Mouse (Mus musculus) right cerebral cortex, postnatal 10 days (tissue): ENCODE data around the gene Bcat2.
A peak's percentile ranks its signal among the peaks of the same experiment; 100 is the strongest.

Experiments
- DNase-seq, 2 experiments: peaks; one replicate each; pipeline ENCODE4 v3.0.0; 2021; ENCODE audit warnings: low spot score in 2 of 2

Gene Bcat2

DNA sequence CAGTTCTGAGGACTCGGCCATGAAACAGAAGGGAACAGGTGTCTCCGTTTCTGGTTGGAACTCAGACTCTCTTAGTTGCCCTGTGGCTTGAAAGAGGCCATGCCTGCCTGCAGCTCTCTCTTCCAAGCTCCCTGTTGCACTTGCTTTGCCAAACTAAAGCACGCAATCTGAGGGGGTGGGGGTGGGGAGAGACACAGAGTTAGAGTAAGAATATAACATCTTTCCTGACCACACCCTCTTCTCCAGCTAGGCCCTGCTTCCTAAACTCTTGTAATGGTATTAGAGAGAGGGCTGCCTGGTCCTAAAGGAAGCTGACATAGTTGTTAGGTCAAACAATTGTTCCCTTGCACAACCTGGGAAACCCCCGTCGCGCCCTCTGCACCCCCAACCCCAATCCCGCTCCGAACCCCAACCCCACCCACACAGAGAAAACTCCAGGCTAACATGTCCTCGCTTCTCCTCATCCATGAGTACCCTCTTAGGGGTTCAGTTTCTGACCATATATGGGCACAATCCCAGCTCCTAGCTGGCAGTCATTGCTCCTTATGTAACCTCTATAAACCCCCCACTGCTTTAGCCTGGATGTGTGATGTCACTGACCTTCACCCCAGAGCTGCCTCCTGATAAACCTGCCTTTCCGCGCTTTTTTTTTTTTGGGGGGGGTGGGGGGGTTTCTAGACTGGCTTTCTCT is 19.0 kb upstream of the Bcat2 start:
- DNase-seq, result no peak

DNA sequence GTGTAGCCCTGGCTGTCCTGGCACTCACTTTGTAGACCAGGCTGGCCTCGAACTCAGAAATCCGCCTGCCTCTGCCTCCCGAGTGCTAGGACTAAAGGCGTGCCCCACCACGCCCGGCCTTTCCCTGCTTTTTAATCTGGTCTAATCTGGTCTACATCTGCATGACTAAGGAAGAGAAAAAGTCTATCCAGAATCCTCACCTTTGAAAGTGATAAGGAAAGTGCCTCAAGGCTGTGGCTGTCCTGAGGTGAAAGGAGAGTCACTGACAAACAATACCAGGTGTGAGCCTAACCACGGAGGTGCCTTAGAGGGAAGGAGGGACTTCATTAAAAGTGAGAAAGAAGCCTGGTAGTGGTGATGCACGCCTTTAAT is 18.5 kb upstream of the Bcat2 start:
- DNase-seq, result no peak

- DNase-seq, result no peak
Observed at GRCm38 (mm10) chr7:45553519-45553918, 16.4 kb upstream of the Bcat2 start.

DNA sequence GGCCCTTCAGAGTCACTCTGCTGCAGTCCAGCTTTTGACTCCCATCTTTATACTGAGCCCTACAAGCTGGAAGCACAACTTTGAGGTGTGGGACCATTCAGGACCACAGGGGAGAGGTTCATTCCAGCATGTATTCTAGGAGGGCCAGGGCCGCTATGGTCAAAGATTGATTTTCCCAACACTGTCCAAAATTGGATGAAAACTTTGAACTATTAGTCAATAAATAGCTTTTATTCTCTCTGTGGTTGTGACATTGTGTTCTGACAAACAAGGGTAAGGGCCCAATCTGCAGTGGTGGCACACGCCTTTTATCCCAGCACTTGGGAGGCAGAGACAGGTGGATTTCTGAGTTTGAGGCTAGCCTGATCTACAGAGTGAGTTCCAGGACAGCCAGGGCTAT is 16.0 kb upstream of the Bcat2 start:
- no peak for DNase-seq

DNA sequence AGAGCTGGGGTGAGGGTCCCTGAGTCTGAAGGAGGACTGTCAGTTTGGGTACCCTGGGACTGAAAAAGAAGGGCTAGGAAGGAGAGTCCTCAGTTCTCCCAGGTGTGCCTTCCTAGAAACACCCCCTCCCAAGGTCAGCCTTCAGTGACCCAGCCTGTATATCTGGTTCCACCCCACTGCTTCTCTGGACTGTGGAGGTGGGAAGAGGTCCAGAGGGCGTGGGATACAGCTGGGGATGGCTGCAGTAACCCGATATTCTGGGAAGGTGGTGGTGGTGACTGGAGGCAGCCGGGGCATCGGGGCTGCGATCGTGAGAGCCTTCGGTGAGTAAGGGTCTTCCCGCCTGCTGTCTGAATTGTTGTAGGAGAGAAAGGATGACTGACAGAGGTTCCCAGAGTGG is 15.2 kb upstream of the Bcat2 start, which contains the start of gene Hsd17b14:
Gene Hsd17b14, plus strand, starts transcription at position 150 of the 400 bp plus-strand sequence.
- DNase-seq, result no peak

GRCm38 (mm10) chr7:45555787-45556186 is 14.2 kb upstream of the Bcat2 start:
- peak; percentile 67 to 81 for DNase-seq

GRCm38 (mm10) chr7:45558907-45559306 is 11.0 kb upstream of the Bcat2 start:
- DNase-seq, result no peak

GRCm38 (mm10) chr7:45560241-45560640 is 9.7 kb upstream of the Bcat2 start:
- DNase-seq, result no peak

GRCm38 (mm10) chr7:45560843-45561623 is 8.9 kb upstream of the Bcat2 start:
- peak; percentile 81 to 90 for DNase-seq

DNA sequence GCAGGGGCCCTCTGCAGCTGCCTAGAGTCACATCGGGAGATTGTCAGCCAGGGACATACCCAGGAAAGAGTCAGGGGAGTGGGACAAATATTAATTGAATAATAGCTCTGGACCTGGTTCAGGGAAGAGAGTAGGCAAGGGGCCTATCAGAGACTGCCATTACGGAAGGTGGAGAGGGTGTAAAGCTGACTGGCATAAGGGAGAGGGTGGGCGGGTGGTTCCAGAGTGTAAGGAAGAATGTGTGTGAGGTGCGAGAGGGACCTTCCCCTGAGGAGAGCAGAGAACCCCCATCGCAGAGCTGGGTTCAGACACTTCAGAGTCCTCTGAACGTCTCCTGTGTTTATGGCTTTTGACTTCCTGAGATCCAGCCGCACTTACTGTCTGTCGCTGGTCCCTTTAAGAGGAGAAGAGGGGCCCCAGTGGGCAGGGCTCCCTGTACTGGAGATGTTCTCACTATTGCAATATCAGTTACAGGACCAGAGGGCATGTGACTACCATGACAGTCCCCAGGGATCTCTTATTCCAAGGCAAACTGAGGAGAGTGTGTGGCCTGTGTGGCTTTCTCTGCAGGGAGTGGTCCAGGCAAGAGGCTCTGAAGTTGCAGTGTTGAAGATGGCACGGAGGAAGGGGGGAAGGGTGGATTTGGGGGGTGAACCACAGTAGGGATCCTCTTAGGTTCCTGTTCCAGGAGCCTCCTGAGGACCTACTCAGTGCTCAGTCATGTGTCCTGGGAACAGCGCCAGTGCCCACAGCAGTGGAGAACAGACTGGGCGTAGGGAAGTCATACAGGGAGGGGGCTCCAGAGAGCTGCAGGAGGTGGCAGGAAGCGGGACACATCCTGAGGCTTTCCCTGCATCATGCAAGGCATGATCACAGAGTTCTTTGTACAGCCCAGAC is 8.1 kb upstream of the Bcat2 start:
- DNase-seq, result no peak

GRCm38 (mm10) chr7:45564811-45565210 is 5.1 kb upstream of the Bcat2 start:
- DNase-seq, result no peak

- no peak for DNase-seq
Observed at GRCm38 (mm10) chr7:45565446-45565845, 4.5 kb upstream of the Bcat2 start.

DNA sequence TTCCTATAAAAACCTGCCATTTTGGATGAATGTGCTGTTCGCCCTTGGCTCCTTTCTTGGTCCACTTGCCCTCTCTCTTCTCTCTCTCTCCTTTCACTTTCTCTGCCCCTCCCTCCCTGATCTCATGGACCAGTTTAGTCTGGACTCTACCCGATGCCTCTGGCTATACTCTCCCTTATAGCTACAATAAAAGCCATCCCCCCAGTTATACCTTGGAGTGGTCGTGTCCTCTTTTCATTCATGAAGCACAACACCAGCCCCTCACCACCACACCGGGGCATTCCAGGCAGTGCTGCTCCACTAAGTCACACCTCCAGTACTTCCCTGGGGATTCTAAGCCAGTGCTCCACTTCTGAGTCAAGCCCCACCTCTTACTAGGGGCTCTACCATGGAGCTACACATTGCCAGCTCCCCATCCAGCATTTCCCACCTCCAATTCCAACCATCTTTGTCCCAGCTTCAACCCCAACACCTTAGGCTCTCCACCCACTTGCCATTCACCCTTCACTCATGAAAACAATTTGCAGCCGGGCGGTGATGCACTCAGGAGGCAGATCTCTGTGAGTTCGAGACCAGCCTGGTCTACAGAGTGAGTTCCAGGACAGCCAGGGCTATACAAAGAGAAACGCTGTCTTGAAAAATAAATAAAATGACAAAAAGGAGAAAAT is 2.7 kb upstream of the Bcat2 start:
- DNase-seq, result no peak

DNA sequence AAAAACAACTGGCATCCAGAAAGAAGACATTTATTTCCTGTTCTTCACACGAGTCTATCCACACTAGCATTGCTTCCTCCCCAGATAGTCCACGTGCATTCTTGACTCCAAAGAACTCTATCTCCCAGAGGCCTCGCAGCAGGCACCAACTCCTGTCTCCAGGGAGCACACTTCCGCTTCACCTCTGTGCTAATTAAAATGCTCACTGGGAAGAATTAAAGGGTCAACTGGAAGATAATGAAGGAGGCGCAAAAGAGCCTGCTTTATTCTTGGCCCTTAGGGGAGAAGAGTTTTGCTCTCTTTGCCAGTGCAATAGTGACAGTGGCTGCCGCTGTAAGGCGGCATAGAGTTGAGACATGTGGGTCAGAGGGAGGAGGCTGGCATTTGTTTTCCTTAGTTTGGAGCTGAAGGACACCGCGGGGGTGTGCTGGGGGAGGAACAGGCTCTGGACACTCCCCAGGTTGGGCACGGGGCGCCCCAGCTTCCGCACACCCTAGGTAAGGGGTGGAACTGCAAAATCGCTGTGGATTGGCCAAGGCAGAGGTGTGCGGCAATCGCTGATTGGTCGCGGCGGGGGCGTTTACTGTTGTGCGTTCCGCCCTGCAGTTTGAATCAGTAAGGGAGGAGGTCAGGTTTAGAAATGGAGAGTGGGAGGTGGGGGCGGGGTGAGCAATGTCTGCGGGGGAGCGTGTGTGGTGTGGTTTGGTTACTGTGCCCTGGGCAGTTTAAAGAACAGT is 2.0 kb upstream of the Bcat2 start:
- peak; percentile 94 to 95 for DNase-seq

DNA sequence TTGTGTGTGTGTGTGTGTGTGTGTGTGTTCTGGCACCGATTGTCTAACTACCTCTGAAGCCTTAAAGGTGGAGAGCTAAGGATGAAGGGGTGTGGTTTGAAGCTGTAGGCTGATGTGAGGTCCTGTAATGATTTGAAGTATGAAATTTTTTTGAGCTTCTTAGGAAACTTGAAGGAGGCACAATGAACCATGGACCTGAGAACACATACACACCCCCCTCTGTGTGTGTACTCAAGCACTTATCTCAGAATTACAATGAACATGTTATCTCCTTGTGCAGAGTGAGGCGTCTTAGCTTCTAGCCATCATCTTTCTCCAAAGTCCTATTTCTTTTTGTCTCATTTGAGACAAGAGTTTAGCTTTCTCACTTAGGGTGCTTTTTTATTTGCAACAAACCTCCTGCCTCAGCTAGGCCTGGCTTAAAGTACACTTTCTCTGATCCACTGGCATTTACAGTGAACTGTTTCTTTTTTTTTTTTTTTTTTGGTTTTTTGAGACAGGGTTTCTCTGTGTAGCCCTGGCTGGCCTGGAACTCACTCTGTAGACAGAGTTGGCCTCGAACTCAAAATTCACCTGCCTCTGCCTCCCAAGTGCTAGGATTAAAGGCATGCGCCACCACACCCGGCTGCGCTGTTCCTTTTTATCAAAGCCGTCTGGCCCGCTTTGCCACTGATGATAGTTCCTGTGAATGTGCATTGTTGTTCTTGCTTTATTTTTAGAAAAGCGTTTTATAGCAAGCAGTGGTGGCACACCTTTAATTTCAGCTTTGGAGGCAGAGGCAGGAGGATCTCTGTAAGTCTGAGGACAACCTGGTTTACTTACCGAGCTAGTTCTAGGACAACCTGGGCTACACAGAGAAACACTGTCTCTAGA is 1.1 kb upstream of the Bcat2 start:
- no peak for DNase-seq

DNA sequence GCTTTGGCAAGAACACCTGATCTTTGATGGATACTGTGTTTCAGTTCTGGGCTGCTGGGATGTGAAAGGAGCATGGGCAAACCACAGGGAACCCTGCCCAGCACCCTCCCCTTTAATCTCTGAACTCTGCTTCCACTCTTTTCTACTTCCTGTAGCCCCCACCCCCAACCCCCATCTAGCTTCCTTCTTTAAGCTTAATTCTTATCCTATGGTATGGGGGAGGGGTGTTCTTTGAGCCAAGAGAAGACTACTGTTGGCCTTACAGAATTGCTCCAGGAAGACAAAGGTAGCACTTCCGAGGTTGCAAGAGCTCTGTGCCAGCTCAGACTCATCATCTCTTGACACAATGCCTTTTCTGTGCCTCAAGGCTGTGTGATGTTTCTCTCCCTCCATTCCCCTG is 2.0 kb downstream of the Bcat2 start:
- no peak for DNase-seq

GRCm38 (mm10) chr7:45573954-45574353 is 4.0 kb downstream of the Bcat2 start:
- DNase-seq, result no peak

GRCm38 (mm10) chr7:45574472-45575379 is 4.8 kb downstream of the Bcat2 start:
- DNase-seq, result no peak

DNA sequence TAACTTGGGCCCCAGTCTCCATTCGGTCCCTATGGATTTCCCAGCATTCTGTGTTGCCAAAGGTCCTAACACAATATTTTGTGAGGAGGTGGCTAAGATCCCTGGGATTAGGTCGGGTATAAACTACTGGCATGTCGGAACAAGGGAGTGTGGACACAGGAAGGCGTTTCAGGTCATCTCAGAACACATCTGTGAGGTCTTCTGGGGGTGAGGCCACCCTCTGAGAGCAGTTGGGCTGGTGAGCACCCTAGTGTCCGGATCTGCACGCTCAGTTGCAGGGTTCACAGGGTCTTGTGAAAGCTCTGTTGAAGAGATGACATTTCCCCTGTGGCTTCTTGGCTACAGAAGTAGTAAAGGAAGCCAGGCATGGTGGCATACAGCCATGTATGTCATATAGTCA is 16.0 kb downstream of the Bcat2 start:
- no peak for DNase-seq
